Mouse (Mus musculus) CH12.LX (cell line): ENCODE measurements around the gene Chid1. TPM values are rescaled to one million over a fixed set of nuclear protein-coding genes. Genes with fewer than 3 reads are reported as not detected.

Experiments
- DNase-seq: peaks from one replicate; pipeline ENCODE4 v3.0.0-alpha.2; 2013; ENCODE audit errors: extremely low read depth
- H3K27ac ChIP-seq: 2 replicates; pipeline ENCODE4 v1.5.1; 2012; ENCODE audit warnings: low read depth, mild to moderate bottlenecking, control low read depth, moderate library complexity; ENCODE audit not compliant: insufficient read depth
- H3K27me3 ChIP-seq: replicated peaks from 2 replicates; pipeline ENCODE3; 2012; ENCODE audit warnings: inconsistent platforms
- H3K36me3 ChIP-seq, 2 experiments: replicated peaks in 1 of 2; 2 replicates each; pipeline versions ENCODE3 to v1.6.1; 2012; ENCODE audit warnings: inconsistent platforms in 1 of 2, low read length in 1 of 2, mild to moderate bottlenecking in 1 of 2, mixed read lengths in 1 of 2, moderate library complexity in 1 of 2; ENCODE audit not compliant: control insufficient read depth in 1 of 2, insufficient read depth in 1 of 2
- H3K4me1 ChIP-seq, 2 experiments: 2 replicates each; pipeline ENCODE4 v1.6.1; 2012; ENCODE audit warnings: inconsistent platforms in 1 of 2, moderate library complexity in 1 of 2; ENCODE audit not compliant: insufficient read depth in 2 of 2, control insufficient read depth in 1 of 2
- H3K4me2 ChIP-seq: 2 replicates; pipeline ENCODE4 v1.6.1; 2012; ENCODE audit warnings: low read depth, mild to moderate bottlenecking, control low read depth; ENCODE audit not compliant: poor library complexity, insufficient read depth, severe bottlenecking
- H3K4me3 ChIP-seq, 3 experiments: fragments of 150-350 bp in 1 of 3; sonication (generic) in 1 of 3; replicated peaks in 1 of 3; 2 replicates each; pipeline versions ENCODE3 to v1.5.1; 2011 to 2012; ENCODE audit warnings: low read depth in 2 of 3, low read length in 2 of 3, mild to moderate bottlenecking in 2 of 3, moderate library complexity in 2 of 3, control low read depth in 1 of 3, improper control_type of control experiment in 1 of 3, inconsistent platforms in 1 of 3, mixed read lengths in 1 of 3; ENCODE audit not compliant: poor library complexity in 1 of 3
- H3K79me2 ChIP-seq: replicated peaks from 2 replicates; pipeline ENCODE4 v1.6.1; 2012; ENCODE audit warnings: mild to moderate bottlenecking, moderate library complexity; ENCODE audit not compliant: control insufficient read depth, poor library complexity, insufficient read depth, severe bottlenecking; ENCODE audit errors: extremely low read depth
- H3K9ac ChIP-seq: 2 replicates; pipeline ENCODE4 v1.6.1; 2012; ENCODE audit warnings: low read depth, mild to moderate bottlenecking, control low read depth, moderate library complexity; ENCODE audit not compliant: insufficient read depth
- H3K9me3 ChIP-seq: replicated peaks from 2 replicates; pipeline ENCODE3; 2012; ENCODE audit warnings: low read length, inconsistent platforms, mixed read lengths
- CHD1 ChIP-seq: IDR thresholded peaks from 2 replicates; pipeline ENCODE4 v1.6.1; 2012; ENCODE audit warnings: low read depth, low read length, improper control_type of control experiment, inconsistent platforms
- E2F4 ChIP-seq: IDR thresholded peaks from 2 replicates; pipeline ENCODE4 v1.6.1; 2011; ENCODE audit warnings: low read depth, low read length, improper control_type of control experiment; ENCODE audit not compliant: insufficient replicate concordance
- ELF1 ChIP-seq: IDR thresholded peaks from 2 replicates; pipeline ENCODE4 v1.6.1; 2014; ENCODE audit warnings: low read depth, mild to moderate bottlenecking, inconsistent platforms, low read length, improper control_type of control experiment
- ETS1 ChIP-seq: conservative IDR thresholded peaks from 2 replicates; pipeline ENCODE4 v1.6.1; 2012; ENCODE audit warnings: low read depth, mild to moderate bottlenecking, inconsistent platforms, low read length, improper control_type of control experiment, moderate library complexity
- GABPA ChIP-seq: IDR thresholded peaks from 2 replicates; pipeline ENCODE4 v1.6.1; 2012; ENCODE audit warnings: low read depth, low read length, improper control_type of control experiment, inconsistent platforms; ENCODE audit not compliant: insufficient replicate concordance
- HCFC1 ChIP-seq: IDR thresholded peaks from 2 replicates; pipeline ENCODE4 v1.6.1; 2012; ENCODE audit warnings: low read depth, mild to moderate bottlenecking, inconsistent platforms, low read length, improper control_type of control experiment
- IRF4 ChIP-seq: IDR thresholded peaks from 2 replicates; pipeline ENCODE4 v1.6.1; 2014; ENCODE audit warnings: low read depth, mild to moderate bottlenecking, inconsistent platforms, low read length, improper control_type of control experiment
- MAFK ChIP-seq: IDR thresholded peaks from 2 replicates; pipeline ENCODE4 v1.6.1; 2011; ENCODE audit warnings: low read length, improper control_type of control experiment; ENCODE audit not compliant: insufficient replicate concordance
- MXI1 ChIP-seq: IDR thresholded peaks from 2 replicates; pipeline ENCODE4 v1.6.1; 2011; ENCODE audit warnings: mild to moderate bottlenecking, low read depth, low read length, improper control_type of control experiment
- NELFE ChIP-seq: IDR thresholded peaks from 2 replicates; pipeline ENCODE4 v1.6.1; 2011; ENCODE audit warnings: low read depth, low read length, improper control_type of control experiment
- NRF1 ChIP-seq: IDR thresholded peaks from 2 replicates; pipeline ENCODE4 v1.6.1; 2014; ENCODE audit warnings: low read depth, mild to moderate bottlenecking, inconsistent platforms, low read length, improper control_type of control experiment, moderate library complexity
- PAX5 ChIP-seq: IDR thresholded peaks from 2 replicates; pipeline ENCODE4 v1.6.1; 2012; ENCODE audit warnings: low read length, inconsistent platforms, mixed read lengths
- POLR2AphosphoS2 ChIP-seq: IDR thresholded peaks from 2 replicates; pipeline ENCODE4 v1.6.1; 2011; ENCODE audit warnings: low read depth, low read length, improper control_type of control experiment
- SIN3A ChIP-seq: IDR thresholded peaks from 2 replicates; pipeline ENCODE4 v1.6.1; 2012; ENCODE audit warnings: low read length, improper control_type of control experiment, inconsistent platforms
- TBP ChIP-seq: conservative IDR thresholded peaks from 2 replicates; pipeline ENCODE4 v1.6.1; 2011; ENCODE audit warnings: low read depth, low read length, improper control_type of control experiment
- TCF12 ChIP-seq: IDR thresholded peaks from 2 replicates; pipeline ENCODE4 v1.6.1; 2014; ENCODE audit warnings: low read depth, mild to moderate bottlenecking, inconsistent platforms, low read length, improper control_type of control experiment
- UBTF ChIP-seq: IDR thresholded peaks from 2 replicates; pipeline ENCODE4 v1.6.1; 2012; ENCODE audit warnings: low read depth, mild to moderate bottlenecking, inconsistent platforms, low read length, improper control_type of control experiment, moderate library complexity
- USF1 ChIP-seq: IDR thresholded peaks from 2 replicates; pipeline ENCODE4 v1.6.1; 2014; ENCODE audit warnings: low read depth, mild to moderate bottlenecking, inconsistent platforms, low read length, improper control_type of control experiment
- USF2 ChIP-seq: conservative IDR thresholded peaks from 2 replicates; pipeline ENCODE4 v1.6.1; 2011; ENCODE audit warnings: low read depth, low read length, improper control_type of control experiment
- ZNF384 ChIP-seq: IDR thresholded peaks from 2 replicates; pipeline ENCODE4 v1.6.1; 2012; ENCODE audit warnings: low read depth, low read length, improper control_type of control experiment, inconsistent platforms
- dilution Hi-C: fragments of 300-500 bp; cut with MboI; formaldehyde crosslinking; loops from 2 replicates; pipeline ENCODE4 v1.14.3; 2020; ENCODE audit warnings: low sequenced_read_pairs; ENCODE audit not compliant: extremely low pct_unique_long_range_greater_than_20kb, extremely low pct_ligation_motif_present
- in situ Hi-C: fragments of 300-500 bp; cut with MboI; formaldehyde crosslinking; loops from 3 replicates; pipeline ENCODE4 v1.14.3; 2019; ENCODE audit warnings: low sequenced_read_pairs, low pct_ligation_motif_present, low pct_unique_long_range_greater_than_20kb, mixed read lengths
- polyA plus RNA-seq: library from polyadenylated mRNA; unstranded; fragments of >175 nt; gene quantifications from 2 replicates; pipeline ENCODE4 v1.2.1, GENCODE M21; 2012; ENCODE audit warnings: low read depth; ENCODE audit not compliant: insufficient read length
- total RNA-seq, 2 experiments: library from RNA; depleted of rRNA; stranded (reverse); fragments of 300-350 nt in 1 of 2; fragments of >200 nt in 1 of 2; gene quantifications; 2 replicates each; pipeline ENCODE4 v1.2.3; 2012 to 2014

Gene Chid1
- total and polyA plus RNA-seq, 3 experiments, result 27.0 to 50.5 (median 42.3) TPM

GRCm38 (mm10) chr7:141518296-141518695, 21.4 kb downstream of the Chid1 start:
- no peak for DNase-seq
- peaks cover 50 to 89% of the 10 kb centered on the region in 2 experiments for H3K36me3 ChIP-seq
- H3K9me3 ChIP-seq, result no peaks in the 10 kb centered on the region
- in situ Hi-C loops, result no loop called here
- H3K27ac ChIP-seq, result no peak overlapping the region
- H3K9ac ChIP-seq, result no peak overlapping the region
- no peaks in the 10 kb centered on the region for H3K27me3 ChIP-seq
- dilution Hi-C loops, result no loop called here
- no peak for TF ChIP-seq POLR2AphosphoS2
- no peak for TF ChIP-seq E2F4
- TF ChIP-seq TCF12, result no peak
- no peak for TF ChIP-seq USF2
- TF ChIP-seq ETS1, result no peak
- TF ChIP-seq ZNF384, result no peak
- TF ChIP-seq MXI1, result no peak
- TF ChIP-seq TBP, result no peak
- TF ChIP-seq USF1, result no peak
- no peak for TF ChIP-seq MAFK
- no peak for TF ChIP-seq IRF4
- no peak for TF ChIP-seq NELFE
- no peak for TF ChIP-seq UBTF
- 0 out of 4 replicates have a peak, but pooled peaks cover 0 to 4% of the 10 kb centered on the region in 2 experiments for H3K4me1 ChIP-seq
- no peaks in the 10 kb centered on the region for H3K79me2 ChIP-seq
- H3K4me2 ChIP-seq, result no peak overlapping the region
- H3K4me3 ChIP-seq, result no peak overlapping the region

DNA sequence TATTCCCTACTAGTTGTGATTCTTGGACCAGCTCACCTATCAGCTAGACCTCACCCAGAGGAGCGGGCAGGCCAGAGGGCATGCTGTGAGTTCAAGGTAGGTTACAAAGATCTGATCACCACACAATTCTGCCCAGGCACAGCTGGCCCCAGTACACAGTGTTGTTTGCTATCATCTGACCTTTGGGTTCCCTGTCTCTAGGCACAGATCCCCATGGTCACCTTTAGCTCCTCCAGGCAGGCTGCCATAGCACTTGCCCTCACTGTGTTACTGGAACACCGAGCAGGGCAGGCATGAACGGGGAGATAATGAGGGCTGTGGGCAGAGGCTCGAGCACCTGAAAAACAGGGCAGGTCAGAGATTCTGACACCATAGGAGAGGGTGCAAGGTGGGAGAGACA, 22.0 kb downstream of the Chid1 start:
- no peak for TF ChIP-seq NRF1
- TF ChIP-seq CHD1, result no peak
- no peak for TF ChIP-seq IRF4
- TF ChIP-seq TBP, result no peak
- no peak for TF ChIP-seq HCFC1
- TF ChIP-seq PAX5, result no peak
- no peak for TF ChIP-seq USF1
- TF ChIP-seq MAFK, result no peak
- TF ChIP-seq SIN3A, result no peak
- TF ChIP-seq GABPA, result no peak
- no peak for TF ChIP-seq ELF1
- TF ChIP-seq ETS1, result no peak
- TF ChIP-seq ZNF384, result no peak
- no peak for TF ChIP-seq MXI1
- Histone ChIP-seq H3K4me1 (peaks cover 0 to 8% of the 10 kb centered on the region in 2 experiments; a peak in 1 of 4 replicates), H3K9ac (no peak overlapping the region), H3K36me3 (peaks cover 49 to 87% of the 10 kb centered on the region in 2 experiments), H3K4me3 (no peak overlapping the region), H3K27ac (no peak overlapping the region), H3K79me2 (no peaks in the 10 kb centered on the region), H3K9me3 (no peaks in the 10 kb centered on the region), H3K4me2 (no peak overlapping the region), H3K27me3 (no peaks in the 10 kb centered on the region)
- in situ Hi-C loops (no loop called here), dilution Hi-C loops (no loop called here)
- no peak for DNase-seq
